Mouse (Mus musculus) heart, postnatal 36 days (tissue): ENCODE results near the gene Crtc2. TPM values are rescaled to one million over a fixed set of nuclear protein-coding genes. Genes with fewer than 3 reads are reported as not detected.

Experiments used
- DNase-seq, 2 experiments: peaks; one replicate each; pipeline ENCODE4 v3.0.0; 2021 to 2022
- intact Hi-C: fragments of 180-260 bp; cut with DNase I; formaldehyde crosslinking; loops from one replicate; pipeline ENCODE4 v1.15.1; 2025
- total RNA-seq, 2 experiments: library from RNA; stranded (reverse); gene quantifications; 2 replicates each; pipeline ENCODE4 v1.2.3; 2021

Crtc2 gene
- total RNA-seq = 10 to 100 TPM; 18.2 to 20.8 TPM

DNA sequence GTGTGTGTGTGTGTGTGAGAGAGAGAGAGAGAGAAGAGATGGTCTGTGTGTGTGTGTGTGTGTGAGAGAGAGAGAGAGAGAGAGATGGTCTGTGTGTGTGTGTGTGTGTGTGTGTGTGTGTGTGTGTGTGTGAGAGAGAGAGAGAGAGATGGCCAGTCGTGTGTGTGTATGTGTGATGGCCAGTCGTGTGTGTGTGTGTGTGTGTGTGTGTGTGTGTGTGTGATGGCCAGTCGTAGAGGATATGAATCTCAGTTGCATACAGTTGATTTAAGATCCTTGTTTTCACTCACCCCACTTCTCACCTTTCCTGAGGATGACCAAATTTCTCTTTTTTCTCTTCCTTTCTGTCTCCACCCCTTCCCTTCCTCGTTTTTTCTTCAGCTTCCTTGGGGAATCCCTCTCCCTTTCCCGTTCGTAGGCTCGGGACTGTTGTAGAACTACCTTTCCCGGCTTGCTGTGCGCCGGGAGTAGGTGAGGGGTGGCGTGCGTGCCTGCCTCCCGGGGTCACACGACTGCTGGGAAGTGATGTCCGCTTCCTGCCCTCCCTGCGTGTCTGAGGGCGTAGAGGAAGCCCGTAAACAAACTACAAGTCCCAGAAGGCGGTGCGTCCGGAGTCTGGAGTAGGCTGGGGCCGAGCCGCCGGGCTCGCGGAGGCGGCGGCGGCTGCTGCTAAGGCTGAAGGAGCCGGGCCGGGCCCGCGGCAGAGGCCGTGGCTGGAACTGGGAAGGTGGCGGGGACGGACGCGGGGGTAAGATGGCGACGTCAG is at the start of gene Crtc2:
Crtc2 (plus strand) TSS at position 511 of the 766 bp plus-strand sequence.
- peak; percentile 90 to 91 for DNase-seq
- intact Hi-C loops = loop anchor here (2.0 to 10.0 kb wide), 2 partner anchors 33 to 1699 kb away; partner anchors contain the start of genes Lamtor2 and Ubqln4

- intact Hi-C loops = no loop called here
- DNase-seq = no peak
Measured at GRCm38 (mm10) chr3:90204582-90204981, 49.4 kb upstream of the Crtc2 start.

DNA sequence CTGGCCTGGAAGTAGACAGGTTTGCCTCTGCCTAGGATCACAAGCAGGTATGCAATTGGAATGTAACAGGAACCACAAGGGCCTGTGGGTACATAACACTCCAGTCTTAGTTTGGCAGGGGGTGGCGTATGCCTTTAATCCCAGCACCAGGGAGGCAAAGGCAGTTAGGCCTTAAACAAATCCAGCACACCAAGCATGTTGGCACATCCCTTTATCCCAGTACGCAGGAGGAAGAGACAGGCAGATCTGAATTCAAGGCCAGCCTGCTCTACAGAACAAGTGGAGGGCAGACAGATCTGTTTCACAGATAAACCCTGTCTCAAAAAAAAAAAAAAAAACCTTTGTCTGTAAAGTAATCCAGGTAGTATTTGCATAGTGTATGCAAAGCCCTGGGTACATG is 45.3 kb upstream of the Crtc2 start:
- DNase-seq = no peak
- intact Hi-C loops = no loop called here

DNA sequence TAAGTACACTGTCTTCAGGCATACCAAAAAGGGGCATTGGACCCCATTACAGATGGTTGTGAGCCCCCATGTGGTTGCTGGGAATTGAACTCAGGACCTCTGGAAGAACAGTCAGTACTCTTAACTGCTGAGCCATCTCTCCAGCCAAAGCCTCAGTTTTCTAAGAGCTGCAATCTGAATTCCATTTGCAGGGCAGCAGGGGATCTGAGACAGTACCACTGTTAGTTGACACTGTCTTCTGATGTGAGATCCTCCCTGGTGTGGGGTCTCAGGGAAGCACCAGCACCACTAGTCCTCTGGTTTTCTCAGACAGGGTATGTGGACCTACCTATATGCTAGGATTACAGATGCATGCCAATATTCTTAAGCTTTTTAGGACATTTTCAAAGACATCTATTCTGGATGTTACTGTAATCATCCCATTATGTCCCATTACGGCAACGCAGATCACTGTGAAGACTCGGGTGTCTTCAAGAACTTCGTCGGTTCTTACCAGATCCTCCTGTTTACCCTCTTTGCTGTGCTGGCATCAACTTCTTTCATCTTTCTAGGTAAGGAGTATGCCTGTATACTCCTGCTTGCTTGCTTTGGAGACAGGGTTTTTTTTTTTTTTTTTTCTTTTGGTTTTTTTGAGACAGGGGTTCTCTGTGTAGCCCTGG is 43.9 kb upstream of the Crtc2 start:
- intact Hi-C loops = no loop called here
- DNase-seq = no peak

- intact Hi-C loops = loop anchor here (2.0 kb wide), 1 partner anchor 131 kb away; no protein-coding TSS in a partner anchor
- DNase-seq = no peak
Measured at GRCm38 (mm10) chr3:90211475-90212398, 42.2 kb upstream of the Crtc2 start.

- DNase-seq = no peak
- intact Hi-C loops = loop anchor here (2.0 kb wide), 1 partner anchor 132 kb away; no protein-coding TSS in a partner anchor
Measured at GRCm38 (mm10) chr3:90212723-90213122, 41.2 kb upstream of the Crtc2 start.

GRCm38 (mm10) chr3:90213377-90213866 is 40.5 kb upstream of the Crtc2 start, which contains the start of the genes Rps27 and Rab13:
Gene Rps27 (minus strand): TSS chr3:90213651.
Gene Rab13 (plus strand): TSS chr3:90213695.
- intact Hi-C loops = loop anchor here (2.0 kb wide), 1 partner anchor 133 kb away; no protein-coding TSS in a partner anchor
- peak; percentile 85 to 91 for DNase-seq

GRCm38 (mm10) chr3:90213956-90214684 is 39.8 kb upstream of the Crtc2 start:
- intact Hi-C loops = loop anchor here (2.0 kb wide), 1 partner anchor 133 kb away; no protein-coding TSS in a partner anchor
- DNase-seq = peak in 1 of 2 experiments; percentile 15

GRCm38 (mm10) chr3:90215825-90216380 is 38.1 kb upstream of the Crtc2 start:
- intact Hi-C loops = loop anchor here (5.0 kb wide), 1 partner anchor 246 kb away; no protein-coding TSS in a partner anchor
- no peak for DNase-seq

GRCm38 (mm10) chr3:90220088-90220487 is 33.9 kb upstream of the Crtc2 start:
- peak; percentile 53 to 55 for DNase-seq
- intact Hi-C loops = loop anchor here (1.0 to 2.0 kb wide), 3 partner anchors 35 to 153 kb away; partner anchors contain the start of genes Crtc2 and Dennd4b

DNA sequence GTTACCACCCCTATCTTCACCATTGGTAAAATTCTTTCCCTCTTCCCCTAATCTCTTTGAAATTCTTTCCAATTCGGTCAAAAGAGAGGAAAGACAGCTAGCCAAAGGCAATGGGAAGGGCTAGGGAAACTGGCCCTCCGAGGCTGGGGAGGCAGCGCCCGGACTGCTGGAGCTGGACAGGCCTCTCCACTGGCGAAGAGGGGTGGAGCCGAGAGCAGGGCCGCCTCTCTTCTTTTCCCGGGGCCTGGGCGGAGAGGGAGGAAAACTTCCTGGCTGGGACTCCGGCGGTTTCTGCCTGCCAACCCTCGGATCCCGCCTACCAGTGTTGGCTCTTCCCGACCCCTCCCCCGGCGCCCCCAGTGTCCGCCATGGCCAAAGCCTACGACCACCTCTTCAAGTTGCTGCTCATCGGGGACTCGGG is 33.4 kb upstream of the Crtc2 start:
- intact Hi-C loops = loop anchor here (1.0 to 2.0 kb wide), 3 partner anchors 34 to 153 kb away; partner anchors contain the start of genes Crtc2 and Dennd4b
- peak; percentile 82 to 84 for DNase-seq

DNA sequence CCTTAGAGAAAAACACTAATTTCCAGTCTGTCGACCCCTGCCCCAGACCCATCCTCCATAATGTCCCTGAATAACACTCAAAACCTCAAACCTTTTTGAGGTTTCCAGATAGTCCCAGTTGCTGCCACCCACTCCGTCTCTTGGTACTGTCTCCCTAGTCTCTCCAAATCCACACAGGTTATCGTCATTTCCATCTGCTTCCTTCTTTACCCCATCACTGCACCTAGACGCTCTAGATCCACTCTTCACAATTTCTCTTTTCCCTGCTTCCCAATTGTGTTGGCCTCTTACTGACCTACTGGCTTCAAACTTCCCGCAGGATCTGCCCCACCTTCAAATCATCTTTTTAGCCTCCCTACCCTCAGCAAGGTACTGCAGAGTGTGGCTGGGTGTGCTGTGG is 32.8 kb upstream of the Crtc2 start:
- intact Hi-C loops = loop anchor here (2.0 kb wide), 2 partner anchors 34 to 44 kb away; partner anchors contain the start of genes Crtc2 and Dennd4b

DNA sequence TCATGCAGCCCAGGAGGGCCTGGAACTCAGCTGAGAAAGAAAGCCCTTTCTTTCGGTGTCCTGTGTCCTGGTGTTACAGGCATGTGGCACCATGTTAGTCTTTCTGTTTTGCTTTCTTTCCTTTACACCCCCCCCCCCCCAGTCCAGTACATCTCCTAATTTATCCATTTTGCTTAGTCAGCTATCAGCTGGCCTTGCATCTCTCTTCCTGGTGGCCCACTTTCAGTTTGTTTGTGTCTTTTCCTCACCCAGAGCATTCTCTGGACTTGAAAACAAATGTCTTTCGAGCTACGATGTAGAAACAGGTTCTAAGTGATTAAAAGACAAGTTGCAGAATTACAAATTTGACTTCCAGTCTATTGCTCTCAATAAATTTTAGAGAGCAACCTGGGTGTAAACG is 31.5 kb upstream of the Crtc2 start:
- DNase-seq = no peak
- intact Hi-C loops = no loop called here

More for the DNA sequence above, 32.8 kb upstream of the Crtc2 start:
- no peak for DNase-seq

DNA sequence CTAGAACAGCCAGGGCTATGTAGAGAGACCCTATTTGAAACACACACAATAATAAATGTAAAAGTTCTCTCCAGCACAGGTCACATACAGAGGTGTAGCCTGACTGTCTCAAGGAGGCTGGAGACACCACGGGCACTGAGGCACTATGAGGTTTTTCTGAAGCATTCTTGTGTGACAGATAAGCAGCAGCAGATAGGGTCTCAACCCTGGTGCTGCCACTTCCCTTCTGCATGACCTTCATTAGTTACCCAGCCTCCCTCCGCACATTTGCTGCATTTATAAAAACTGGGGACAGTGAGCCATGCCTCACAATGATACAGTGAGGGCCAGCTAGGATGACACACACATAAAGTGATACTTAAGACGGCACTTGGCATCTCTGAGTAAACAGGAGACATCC is 31.0 kb upstream of the Crtc2 start:
- intact Hi-C loops = no loop called here
- DNase-seq = no peak

DNA sequence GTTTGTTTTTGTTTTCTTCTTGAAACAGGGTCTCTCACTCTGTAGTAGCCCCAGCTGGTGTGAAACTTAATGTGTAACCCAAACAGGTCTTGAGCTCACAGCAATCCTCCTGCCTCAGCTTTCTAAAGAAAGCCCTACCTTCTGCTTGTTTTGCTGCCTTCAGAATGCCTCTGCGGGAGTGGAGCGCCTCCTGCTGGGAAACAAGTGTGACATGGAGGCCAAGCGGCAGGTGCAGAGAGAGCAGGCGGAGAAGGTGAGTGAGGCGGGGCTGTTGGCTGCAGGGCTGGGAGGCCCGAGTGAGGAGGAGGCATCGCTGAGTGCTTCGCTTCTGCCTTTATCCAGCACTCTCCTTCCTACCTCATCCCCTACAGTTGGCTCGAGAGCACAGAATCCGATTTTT is 29.6 kb upstream of the Crtc2 start:
- DNase-seq = no peak
- intact Hi-C loops = no loop called here

GRCm38 (mm10) chr3:90231075-90231474 is 22.9 kb upstream of the Crtc2 start:
- intact Hi-C loops = no loop called here
- DNase-seq = no peak

- peak; percentile 88 to 89 for DNase-seq
- intact Hi-C loops = no loop called here
Measured at GRCm38 (mm10) chr3:90231507-90232333, 22.2 kb upstream of the Crtc2 start, which contains the start of gene Jtb. Gene Jtb (plus strand): TSS chr3:90231597.

DNA sequence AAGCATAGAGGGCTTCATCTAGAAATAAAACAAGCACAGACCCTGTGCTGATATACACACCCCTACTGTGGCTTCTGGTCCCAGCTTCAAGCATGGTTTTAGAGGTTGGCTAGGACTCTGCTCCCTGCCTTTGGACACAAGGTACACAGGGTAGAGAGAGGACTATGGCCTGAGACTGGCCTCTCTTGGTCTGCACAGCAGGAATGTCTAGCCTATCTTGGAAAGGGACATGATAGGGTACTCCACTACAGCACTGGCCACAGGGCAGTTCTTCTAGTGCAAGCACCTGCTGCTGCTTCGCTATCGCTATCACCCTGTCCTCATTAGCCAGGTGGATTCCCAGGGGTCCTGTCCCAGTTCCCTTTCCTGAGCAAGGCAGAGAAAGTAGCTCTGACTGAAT is 12.7 kb upstream of the Crtc2 start:
- no peak for DNase-seq
- intact Hi-C loops = no loop called here
